Mouse (Mus musculus) liver, embryonic 14.5 days (tissue): Measurements from ENCODE around the gene Stat3.

ENCODE experiments used
- CTCF ChIP-seq: IDR thresholded peaks from 2 replicates; pipeline ENCODE4 v1.5.1; 2016; ENCODE audit warnings: antibody characterized with exemption, low read depth, control low read depth
- EP300 ChIP-seq: IDR thresholded peaks from 2 replicates; pipeline ENCODE4 v1.6.1; 2016; ENCODE audit warnings: antibody characterized with exemption, low read depth

GRCm38 (mm10) chr11:100897294-100898231, 41.8 kb downstream of the Stat3 start:
- no peak for TF ChIP-seq CTCF
- TF ChIP-seq EP300, result no peak
